Mouse (Mus musculus) stomach, postnatal 0 days (tissue): ENCODE data around the gene Cpsf7. TPM values are rescaled to one million over a fixed set of nuclear protein-coding genes. Genes with fewer than 3 reads are reported as not detected.

Experiments used
- ATAC-seq: fragments of 200-750 bp; cut with Nextera tagmentation; 2 replicates; pipeline ENCODE4 v1.8.0; 2017; ENCODE audit not compliant: low FRiP score, low TSS enrichment
- DNase-seq: peaks from one replicate; pipeline ENCODE4 v3.0.0-alpha.2; 2016; ENCODE audit warnings: low spot score
- H3K27ac ChIP-seq: fragments of 300-500 bp; sonication (generic); replicated peaks from 2 replicates; pipeline ENCODE4 v1.5.1; 2014; ENCODE audit warnings: mild to moderate bottlenecking, control low read depth
- H3K27me3 ChIP-seq: fragments of 300-500 bp; sonication (generic); 2 replicates; pipeline ENCODE4 v1.6.1; 2014; ENCODE audit warnings: low read length; ENCODE audit not compliant: control insufficient read depth, insufficient read depth
- H3K36me3 ChIP-seq: fragments of 300-500 bp; sonication (generic); 2 replicates; pipeline ENCODE4 v1.6.1; 2014; ENCODE audit warnings: low read length, mixed read lengths; ENCODE audit not compliant: control insufficient read depth, insufficient read depth
- H3K4me1 ChIP-seq: fragments of 300-500 bp; sonication (generic); replicated peaks from 2 replicates; pipeline ENCODE4 v1.6.1; 2014; ENCODE audit warnings: antibody characterized with exemption; ENCODE audit not compliant: control insufficient read depth, insufficient read depth
- H3K4me2 ChIP-seq: fragments of 300-500 bp; sonication (generic); replicated peaks from 2 replicates; pipeline ENCODE4 v1.6.1; 2014; ENCODE audit warnings: low read depth, mild to moderate bottlenecking, control low read depth, moderate library complexity
- H3K4me3 ChIP-seq: fragments of 300-500 bp; sonication (generic); 2 replicates; pipeline ENCODE4 v1.5.1; 2014; ENCODE audit warnings: low read depth, low read length, control low read depth
- H3K9ac ChIP-seq: fragments of 300-500 bp; sonication (generic); 2 replicates; pipeline ENCODE4 v1.6.1; 2014; ENCODE audit warnings: mild to moderate bottlenecking, low read length, control low read depth, mixed read lengths
- H3K9me3 ChIP-seq: fragments of 300-500 bp; sonication (generic); 2 replicates; pipeline ENCODE4 v1.6.1; 2016; ENCODE audit warnings: low read length; ENCODE audit not compliant: control insufficient read depth
- CTCF ChIP-seq: IDR thresholded peaks from 2 replicates; pipeline ENCODE4 v1.5.1; 2016; ENCODE audit warnings: antibody characterized with exemption, low read depth, mild to moderate bottlenecking, moderate library complexity
- EP300 ChIP-seq: optimal IDR thresholded peaks from 2 replicates; pipeline ENCODE3; 2016; ENCODE audit warnings: antibody characterized with exemption
- WGBS: fragments of 180-500 bp; shearing (Covaris S2); extraction: QIAGEN DNeasy Blood & Tissue Kit; methylation state at CpG from one replicate; pipeline ENCODE4 v1.1.7; 2014; 5-methylcytosine and 5-hydroxymethylcytosine counted together
- polyA plus RNA-seq: library from polyadenylated mRNA; unstranded; fragments of >200 nt; fragmentation: Nextera tagmentation; extraction: Ambion mirVana; gene quantifications from 2 replicates; pipeline ENCODE4 v1.2.1, GENCODE M21; 2015

Gene Cpsf7
- polyA plus RNA-seq, 1 experiment from 2014 or later = 12.5 TPM

DNA sequence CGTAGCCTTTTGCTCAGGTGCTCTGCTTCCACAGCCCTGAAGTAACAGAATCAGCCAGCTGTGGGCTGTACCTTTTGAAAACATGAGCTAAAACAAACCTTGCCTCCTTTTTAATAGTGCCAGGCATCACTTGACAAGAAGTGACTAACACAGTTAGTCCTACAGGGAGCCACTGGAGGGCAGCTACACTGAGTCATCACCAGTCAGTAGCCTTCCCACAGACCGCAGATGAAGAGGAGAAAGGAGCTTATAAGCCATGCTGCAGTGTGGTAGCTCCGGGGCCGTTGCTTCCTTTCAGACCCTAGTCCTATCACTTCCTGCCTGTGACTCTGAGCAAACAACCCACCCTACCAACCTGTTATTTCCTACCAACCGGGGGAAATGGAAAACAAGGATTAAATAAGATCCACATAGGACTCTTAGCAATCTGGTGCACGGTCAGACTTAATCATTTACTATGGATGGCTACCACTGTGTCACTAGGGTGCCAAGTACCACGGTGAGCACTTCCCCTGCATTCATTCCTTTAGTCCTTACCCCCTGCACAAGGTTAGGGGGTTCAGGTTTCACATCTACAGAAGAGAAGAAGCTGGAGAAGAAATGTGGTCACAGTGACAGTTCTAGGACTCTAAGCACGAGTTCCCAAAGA is 27.4 kb upstream of the Cpsf7 start:
- H3K4me2 ChIP-seq = no peak overlapping the region
- 42% methylated on average over 8 of the region's 8 CpGs for WGBS
- TF ChIP-seq EP300 (no peak), CTCF (peak; percentile 22; the same call in 1 of the 2 replicates)
- H3K9ac ChIP-seq = no peak overlapping the region
- 0 out of 2 replicates have a peak, but pooled peaks cover 8% of the 10 kb centered on the region for H3K36me3 ChIP-seq
- no peak overlapping the region for H3K27ac ChIP-seq
- ATAC-seq = peak; percentile 49; the same call in 1 of the 2 replicates
- H3K27me3 ChIP-seq = no peaks in the 10 kb centered on the region
- DNase-seq = no peak
- H3K9me3 ChIP-seq = no peaks in the 10 kb centered on the region
- H3K4me3 ChIP-seq = no peak overlapping the region
- H3K4me1 ChIP-seq = no peaks in the 10 kb centered on the region

DNA sequence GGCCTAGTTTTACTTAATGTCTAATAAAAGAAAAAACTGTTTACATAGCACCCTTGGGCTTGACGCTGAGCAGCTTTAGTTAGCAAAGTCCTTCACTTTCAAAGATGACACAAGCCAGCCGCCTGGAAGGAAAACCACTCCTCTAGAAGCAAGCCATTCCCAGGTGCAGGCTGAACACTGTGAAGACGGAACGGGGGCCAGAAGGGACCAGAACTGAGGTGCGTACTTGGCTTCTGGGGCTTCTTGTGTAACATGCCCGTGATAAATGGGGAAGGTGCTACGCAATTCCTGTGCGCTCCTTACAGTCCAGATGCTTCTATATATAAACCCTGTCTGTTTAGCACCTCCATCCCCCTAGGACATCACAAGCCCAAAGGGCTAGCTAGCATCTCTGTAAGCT is 24.5 kb upstream of the Cpsf7 start:
- Histone ChIP-seq H3K27ac (peak overlapping the region; percentile 9), H3K4me1 (no peaks in the 10 kb centered on the region), H3K4me3 (no peak overlapping the region), H3K9me3 (no peaks in the 10 kb centered on the region), H3K27me3 (no peaks in the 10 kb centered on the region), H3K9ac (no peak overlapping the region), H3K36me3 (0 out of 2 replicates have a peak, but pooled peaks cover 8% of the 10 kb centered on the region), H3K4me2 (no peak overlapping the region)
- TF ChIP-seq CTCF (no peak), EP300 (no peak)
- ATAC-seq (peak; percentile 49; the same call in 1 of the 2 replicates), DNase-seq (no peak)
- WGBS = 68% methylated on average over 8 of the region's 8 CpGs

DNA sequence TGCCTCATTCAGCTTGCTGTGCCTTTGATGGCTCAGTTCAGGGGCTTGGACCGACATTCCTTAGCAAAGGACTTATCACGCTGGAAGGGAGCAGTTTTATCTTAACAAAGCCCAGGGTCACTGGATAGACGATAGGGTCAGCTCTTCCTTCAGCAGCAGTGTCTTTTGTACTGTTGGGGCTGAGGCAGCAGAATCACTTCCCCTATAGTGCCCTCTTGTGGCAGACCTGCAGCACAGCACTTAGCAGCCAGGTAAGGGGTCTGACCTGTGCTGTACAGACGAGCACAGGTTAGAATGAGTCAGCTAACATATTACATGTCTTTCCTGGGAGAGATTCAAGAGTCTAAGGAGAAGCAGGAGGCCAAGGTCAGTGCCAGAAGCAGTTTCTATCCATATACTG is 22.5 kb upstream of the Cpsf7 start:
- DNase-seq = peak; percentile 46
- Histone ChIP-seq H3K4me3 (no peak overlapping the region), H3K4me1 (no peaks in the 10 kb centered on the region), H3K9ac (no peak overlapping the region), H3K4me2 (no peak overlapping the region), H3K9me3 (no peaks in the 10 kb centered on the region), H3K27ac (no peak overlapping the region), H3K36me3 (peaks cover 11% of the 10 kb centered on the region; the same call in 1 of the 2 replicates), H3K27me3 (no peaks in the 10 kb centered on the region)
- 6% methylated on average over 4 of the region's 4 CpGs for WGBS
- peak; percentile 63; the same call in 1 of the 2 replicates for ATAC-seq
- TF ChIP-seq EP300 (no peak), CTCF (peak; percentile 93)

DNA sequence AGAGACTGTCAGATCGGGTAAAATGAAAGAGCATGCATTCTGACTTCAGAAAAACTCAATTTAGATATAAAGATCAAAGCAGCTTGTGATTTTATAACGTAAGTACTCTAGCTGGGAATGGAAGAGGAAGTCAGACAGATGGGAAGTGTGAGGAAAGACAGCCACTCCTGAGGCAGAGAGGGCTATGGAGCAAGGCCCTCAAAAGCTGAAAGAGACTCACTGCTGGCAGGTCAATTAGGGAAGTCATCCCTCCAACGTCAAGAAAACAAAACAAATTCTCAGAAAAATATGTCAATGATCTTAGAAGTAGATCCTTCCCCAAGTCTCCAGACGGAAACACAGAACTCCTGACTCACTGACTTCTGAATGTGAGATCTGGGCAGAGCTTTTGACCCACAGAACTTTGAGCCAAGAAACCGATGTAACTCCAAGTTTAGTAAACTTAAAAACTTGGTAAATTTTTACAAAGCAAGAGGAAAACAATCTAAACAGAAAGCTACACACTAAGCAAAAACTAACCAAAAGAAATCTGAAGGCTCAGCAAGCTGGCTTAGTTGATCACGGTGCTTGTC is 14.2 kb upstream of the Cpsf7 start:
- ATAC-seq (no peak), DNase-seq (no peak)
- Histone ChIP-seq H3K4me2 (no peak overlapping the region), H3K9me3 (no peaks in the 10 kb centered on the region), H3K27ac (no peak overlapping the region), H3K36me3 (peaks cover 5% of the 10 kb centered on the region), H3K27me3 (no peaks in the 10 kb centered on the region), H3K4me3 (no peak overlapping the region), H3K4me1 (no peaks in the 10 kb centered on the region), H3K9ac (no peak overlapping the region)
- 68% methylated on average over 6 of the region's 6 CpGs for WGBS
- TF ChIP-seq EP300 = no peak

DNA sequence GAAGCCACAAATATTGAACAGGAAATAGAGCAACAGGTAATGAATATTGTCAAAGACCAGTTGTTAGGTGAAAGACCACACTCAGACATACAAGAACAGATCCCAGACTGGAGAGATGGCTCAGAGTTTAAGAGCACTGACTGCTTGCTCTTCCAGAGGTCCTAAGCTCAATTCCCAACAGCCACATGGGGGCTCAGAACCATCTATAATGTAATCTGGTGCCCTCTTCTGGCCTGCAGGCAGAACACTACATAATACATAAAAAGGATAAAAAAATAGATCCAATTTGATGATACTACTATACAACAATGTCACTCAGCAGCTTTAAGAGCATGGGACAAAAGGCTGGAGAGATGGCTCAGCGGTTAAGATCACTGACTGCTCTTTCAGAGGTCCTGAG is 4.7 kb upstream of the Cpsf7 start:
- H3K4me2 ChIP-seq = no peak overlapping the region
- whole genome bisulfite sequencing = 54% methylated on average over 1 of the region's 1 CpGs
- no peaks in the 10 kb centered on the region for H3K9me3 ChIP-seq
- H3K4me3 ChIP-seq = no peak overlapping the region
- no peak overlapping the region for H3K27ac ChIP-seq
- H3K9ac ChIP-seq = no peak overlapping the region
- H3K4me1 ChIP-seq = no peaks in the 10 kb centered on the region
- H3K36me3 ChIP-seq = peaks cover 5% of the 10 kb centered on the region
- H3K27me3 ChIP-seq = no peaks in the 10 kb centered on the region
- ATAC-seq = no peak
- DNase-seq = no peak
- TF ChIP-seq EP300 (no peak), CTCF (peak; percentile 73)

DNA sequence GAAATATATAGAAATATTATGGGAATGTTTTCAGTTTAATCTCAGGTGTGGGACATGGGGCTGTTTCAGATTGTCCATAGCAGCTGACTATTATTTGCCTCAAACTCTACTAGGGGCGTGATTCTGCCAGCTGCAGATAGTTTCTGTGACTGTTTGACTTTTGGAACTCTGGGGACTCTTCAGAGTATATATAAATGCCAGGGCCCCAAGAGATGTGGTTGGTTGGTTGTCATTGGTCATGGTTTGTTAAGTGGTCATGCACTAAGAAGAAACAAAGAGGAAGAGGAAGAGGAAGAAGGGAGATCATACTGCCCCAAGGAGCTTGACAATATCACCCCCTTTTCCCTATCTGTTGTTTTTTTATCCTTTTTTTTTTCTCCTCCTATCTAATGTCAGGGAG is 3.1 kb upstream of the Cpsf7 start:
- peaks cover 7% of the 10 kb centered on the region for H3K36me3 ChIP-seq
- H3K4me3 ChIP-seq = no peak overlapping the region
- ATAC-seq (no peak), DNase-seq (no peak)
- WGBS = 74% methylated on average over 1 of the region's 1 CpGs
- H3K9ac ChIP-seq = no peak overlapping the region
- H3K4me2 ChIP-seq = no peak overlapping the region
- TF ChIP-seq EP300 = no peak
- TF ChIP-seq CTCF = no peak
- no peaks in the 10 kb centered on the region for H3K9me3 ChIP-seq
- no peaks in the 10 kb centered on the region for H3K27me3 ChIP-seq
- peaks cover 3% of the 10 kb centered on the region; the same call in 1 of the 2 replicates for H3K4me1 ChIP-seq
- H3K27ac ChIP-seq = no peak overlapping the region
